Mouse (Mus musculus): ENCODE measurements around the gene Slc25a26. TPM values are rescaled to one million over a fixed set of nuclear protein-coding genes. Genes with fewer than 3 reads are reported as not detected.

The Slc25a26 gene
- polyA plus RNA-seq, 1 experiment from 2014 or later, result 11.3 TPM

DNA sequence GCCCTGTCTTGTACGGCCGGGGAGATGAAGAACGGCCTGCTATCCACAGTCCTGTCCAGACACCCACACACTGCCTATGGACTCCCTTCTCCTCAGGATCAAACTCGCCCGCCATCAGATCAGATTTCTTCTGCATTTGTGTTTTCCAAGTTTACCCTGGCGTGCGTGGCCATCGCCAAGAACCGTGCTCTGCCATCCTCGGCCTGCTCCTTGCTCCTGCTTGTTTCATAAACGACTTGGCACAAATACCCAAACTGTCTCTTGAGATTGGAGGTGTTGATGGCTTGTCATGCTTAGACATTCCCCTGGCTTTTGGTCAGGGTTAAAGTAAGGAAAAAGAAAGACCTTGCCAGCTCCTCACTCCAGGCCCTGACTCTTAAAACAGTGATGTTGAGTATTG is 94.6 kb downstream of the Slc25a26 start:
- no peak overlapping the region for H3K4me3 ChIP-seq
- peak overlapping the region; percentile 67; the same call in 1 of the 2 replicates for H3K27ac ChIP-seq
- H3K4me1 ChIP-seq, result peaks cover 76% of the 10 kb centered on the region
- 83% methylated on average over 11 of the region's 11 CpGs for WGBS
- H3K27me3 ChIP-seq (ENCODE audit: insufficient read depth, poor library complexity, severe bottlenecking), result no peaks in the 10 kb centered on the region
- 0 out of 2 replicates have a peak, but pooled peaks cover 2% of the 10 kb centered on the region for H3K36me3 ChIP-seq
- no peaks in the 10 kb centered on the region for H3K9me3 ChIP-seq
- peak; percentile 48 for DNase-seq (ENCODE audit: low spot score)

DNA sequence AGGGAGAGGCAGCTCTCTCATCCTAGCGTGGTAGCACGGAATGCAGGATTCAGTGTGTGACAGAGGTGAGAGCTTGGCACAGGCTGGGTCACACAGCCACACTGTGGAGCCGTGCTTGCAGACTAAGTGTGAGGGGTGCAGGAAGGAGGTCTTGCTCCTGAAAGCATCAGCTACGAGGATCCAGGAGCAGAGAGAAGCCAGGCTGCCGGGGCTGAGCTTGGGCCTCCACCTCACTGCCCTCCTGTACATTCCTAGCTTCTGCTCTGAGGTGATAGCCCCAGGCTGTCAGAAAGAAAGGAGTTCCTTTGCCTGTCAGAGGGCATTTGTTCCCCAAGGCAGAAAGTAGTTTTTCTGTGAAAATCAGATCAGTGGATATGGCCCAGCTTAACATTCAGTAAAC is 95.1 kb downstream of the Slc25a26 start:
- Histone ChIP-seq H3K4me1 (peaks cover 76% of the 10 kb centered on the region), H3K4me3 (no peak overlapping the region), H3K9me3 (no peaks in the 10 kb centered on the region), H3K36me3 (peaks cover 5% of the 10 kb centered on the region; the same call in 1 of the 2 replicates), H3K27ac (peak overlapping the region; percentile 67; the same call in 1 of the 2 replicates), H3K27me3 (ENCODE audit: insufficient read depth, poor library complexity, severe bottlenecking) (no peaks in the 10 kb centered on the region)
- WGBS, result 48% methylated on average over 5 of the region's 5 CpGs
- DNase-seq (ENCODE audit: low spot score), result peak; percentile 72

DNA sequence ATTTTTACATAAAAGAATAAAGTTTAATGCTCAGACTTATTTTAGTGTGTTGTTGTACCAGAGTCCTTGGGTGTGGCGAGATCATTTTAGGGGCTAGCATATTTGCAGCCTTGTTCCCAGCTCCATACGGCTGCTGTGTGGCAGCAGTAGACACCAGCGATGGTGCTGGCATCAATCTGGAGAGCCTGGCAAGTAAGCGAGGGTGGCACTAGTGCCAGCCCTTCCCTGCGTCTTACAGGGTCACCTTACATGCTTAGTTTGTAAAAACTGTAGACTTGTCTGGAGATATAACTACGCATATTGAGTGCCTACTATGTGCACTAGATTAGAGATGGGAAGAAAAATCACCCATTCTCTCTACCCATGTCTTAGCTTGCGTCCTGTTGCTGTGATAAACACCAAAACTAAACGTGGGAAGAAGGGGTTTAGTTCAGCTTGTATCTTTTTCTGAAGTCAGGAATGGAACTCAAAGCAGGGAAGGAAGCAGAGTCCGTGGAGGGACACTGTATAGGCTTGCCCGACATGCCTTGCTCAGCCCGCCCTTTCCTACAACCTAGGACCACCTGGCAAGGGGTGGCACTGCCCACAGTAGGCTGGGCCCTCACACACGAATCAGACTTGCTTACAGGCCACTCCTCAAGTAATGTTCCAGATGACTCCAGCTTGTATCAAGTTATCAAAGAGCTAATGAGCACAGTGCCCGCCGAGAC is 96.1 kb downstream of the Slc25a26 start:
- peaks cover 10% of the 10 kb centered on the region; the same call in 1 of the 2 replicates for H3K36me3 ChIP-seq
- H3K27ac ChIP-seq, result peak overlapping the region; percentile 73
- H3K9me3 ChIP-seq, result no peaks in the 10 kb centered on the region
- peak; percentile 56 for DNase-seq (ENCODE audit: low spot score)
- peaks cover 80% of the 10 kb centered on the region for H3K4me1 ChIP-seq
- 93% methylated on average over 14 of the region's 14 CpGs for WGBS
- H3K27me3 ChIP-seq (ENCODE audit: insufficient read depth, poor library complexity, severe bottlenecking), result no peaks in the 10 kb centered on the region
- no peak overlapping the region for H3K4me3 ChIP-seq

DNA sequence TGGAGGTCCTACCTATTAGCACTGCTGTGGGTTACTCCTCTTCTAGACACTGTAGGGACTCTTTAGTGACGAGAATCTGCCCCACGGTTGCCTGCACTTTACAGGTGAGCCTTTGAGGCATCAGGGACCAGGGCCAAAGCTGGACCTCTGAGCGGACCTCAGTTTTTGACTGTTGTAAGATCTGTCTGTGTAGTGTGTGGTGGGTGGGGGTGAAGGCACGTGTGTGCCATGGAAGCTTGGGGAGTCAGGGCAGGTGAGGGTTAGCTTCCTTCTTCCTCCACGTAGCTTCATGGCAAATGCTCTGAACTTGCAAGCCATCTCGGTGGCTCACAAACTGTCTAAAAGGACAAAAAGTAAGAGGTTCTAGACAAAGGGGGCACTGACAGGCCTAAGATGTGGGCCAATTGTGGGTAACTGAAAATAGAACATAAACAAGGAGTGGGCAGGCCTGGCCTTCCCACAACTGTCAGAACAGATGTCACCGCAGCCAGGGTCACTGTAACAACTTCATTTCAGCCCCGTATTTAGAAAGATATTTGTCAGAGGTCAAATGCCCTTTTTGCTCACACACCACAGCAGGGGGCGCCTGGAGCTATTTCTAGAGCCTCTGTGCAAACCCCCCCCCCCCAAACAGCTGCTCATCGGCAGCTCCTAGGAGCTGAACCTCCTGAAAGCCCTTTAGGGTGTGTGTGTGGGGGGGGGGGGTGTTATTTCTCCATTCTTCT is 96.8 kb downstream of the Slc25a26 start:
- whole genome bisulfite sequencing, result 60% methylated on average over 10 of the region's 10 CpGs
- peak; percentile 73 for DNase-seq (ENCODE audit: low spot score)
- H3K36me3 ChIP-seq, result peaks cover 10% of the 10 kb centered on the region; the same call in 1 of the 2 replicates
- H3K4me3 ChIP-seq, result no peak overlapping the region
- H3K9me3 ChIP-seq, result no peaks in the 10 kb centered on the region
- H3K4me1 ChIP-seq, result peaks cover 82% of the 10 kb centered on the region
- no peaks in the 10 kb centered on the region for H3K27me3 ChIP-seq (ENCODE audit: insufficient read depth, poor library complexity, severe bottlenecking)
- H3K27ac ChIP-seq, result peak overlapping the region; percentile 73

DNA sequence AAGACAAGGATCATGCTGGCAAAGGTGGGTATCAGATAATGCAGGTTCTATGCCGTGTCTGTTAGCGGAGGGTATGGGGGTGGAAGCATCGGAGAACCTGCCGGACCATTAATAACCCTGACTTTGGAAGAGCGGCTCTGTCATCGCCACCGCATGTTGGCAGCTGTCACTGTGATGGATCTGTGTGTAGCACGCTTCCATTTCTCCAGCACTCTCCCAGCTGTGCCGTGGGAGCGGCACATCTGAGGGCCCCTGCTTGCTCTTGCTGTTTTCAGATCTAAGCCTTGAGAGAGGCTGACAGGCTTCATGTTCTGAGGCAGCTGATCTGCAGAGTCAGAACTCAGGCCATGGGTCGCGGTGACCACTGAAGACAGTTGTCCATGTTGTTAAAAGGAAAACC is 98.3 kb downstream of the Slc25a26 start:
- Histone ChIP-seq H3K36me3 (peaks cover 20% of the 10 kb centered on the region; the same call in 1 of the 2 replicates), H3K27ac (no peak overlapping the region), H3K4me3 (no peak overlapping the region), H3K4me1 (peaks cover 70% of the 10 kb centered on the region), H3K27me3 (ENCODE audit: insufficient read depth, poor library complexity, severe bottlenecking) (no peaks in the 10 kb centered on the region), H3K9me3 (no peaks in the 10 kb centered on the region)
- WGBS, result 71% methylated on average over 12 of the region's 12 CpGs
- DNase-seq (ENCODE audit: low spot score), result no peak

DNA sequence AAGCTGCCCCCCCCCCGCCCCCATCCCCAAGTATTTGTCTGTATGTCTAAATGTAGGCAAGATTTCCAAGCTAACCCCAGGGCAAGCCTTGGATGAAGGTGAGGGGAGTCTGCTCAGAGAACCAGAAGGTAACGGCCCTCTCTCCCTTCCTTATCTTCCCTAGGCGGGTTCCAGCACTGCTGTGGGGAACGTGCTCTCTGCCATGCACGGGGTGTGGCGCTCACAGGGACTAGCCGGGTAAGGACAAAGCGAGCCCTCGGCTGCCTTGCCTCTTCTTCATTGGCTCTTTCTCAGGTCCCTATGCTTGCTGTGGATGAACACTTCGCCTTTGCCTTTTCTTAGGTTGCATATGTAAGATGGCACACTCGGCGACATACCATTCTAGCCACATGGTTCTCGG is 98.9 kb downstream of the Slc25a26 start:
- peaks cover 64% of the 10 kb centered on the region for H3K4me1 ChIP-seq
- H3K36me3 ChIP-seq, result peaks cover 24% of the 10 kb centered on the region; the same call in 1 of the 2 replicates
- no peak for DNase-seq (ENCODE audit: low spot score)
- H3K27ac ChIP-seq, result no peak overlapping the region
- WGBS, result 76% methylated on average over 13 of the region's 13 CpGs
- H3K27me3 ChIP-seq (ENCODE audit: insufficient read depth, poor library complexity, severe bottlenecking), result no peaks in the 10 kb centered on the region
- no peak overlapping the region for H3K4me3 ChIP-seq
- H3K9me3 ChIP-seq, result no peaks in the 10 kb centered on the region

DNA sequence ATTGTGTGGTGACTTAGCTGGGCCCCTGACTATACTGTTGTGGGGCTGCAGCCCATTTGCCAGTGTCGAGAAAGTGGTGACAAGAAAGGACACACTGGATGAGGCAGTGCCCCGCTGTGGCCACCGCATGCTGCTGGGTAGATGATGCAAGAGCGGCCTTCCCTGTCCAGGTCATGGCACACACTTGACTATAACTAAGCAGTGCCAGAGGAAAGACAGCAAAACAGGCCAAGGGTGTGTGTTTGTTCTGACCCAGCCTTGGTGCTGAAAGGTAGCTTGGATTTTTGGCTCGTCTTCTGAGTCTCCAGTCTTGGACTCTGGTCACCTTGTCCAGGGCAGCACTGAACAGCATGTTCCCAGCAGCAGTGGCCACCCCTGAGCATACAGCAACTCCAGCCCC is 101.0 kb downstream of the Slc25a26 start:
- Histone ChIP-seq H3K27ac (no peak overlapping the region), H3K4me3 (no peak overlapping the region), H3K27me3 (ENCODE audit: insufficient read depth, poor library complexity, severe bottlenecking) (no peaks in the 10 kb centered on the region), H3K36me3 (peaks cover 40% of the 10 kb centered on the region), H3K4me1 (peaks cover 43% of the 10 kb centered on the region), H3K9me3 (no peaks in the 10 kb centered on the region)
- no peak for DNase-seq (ENCODE audit: low spot score)
- WGBS, result 83% methylated on average over 5 of the region's 5 CpGs

DNA sequence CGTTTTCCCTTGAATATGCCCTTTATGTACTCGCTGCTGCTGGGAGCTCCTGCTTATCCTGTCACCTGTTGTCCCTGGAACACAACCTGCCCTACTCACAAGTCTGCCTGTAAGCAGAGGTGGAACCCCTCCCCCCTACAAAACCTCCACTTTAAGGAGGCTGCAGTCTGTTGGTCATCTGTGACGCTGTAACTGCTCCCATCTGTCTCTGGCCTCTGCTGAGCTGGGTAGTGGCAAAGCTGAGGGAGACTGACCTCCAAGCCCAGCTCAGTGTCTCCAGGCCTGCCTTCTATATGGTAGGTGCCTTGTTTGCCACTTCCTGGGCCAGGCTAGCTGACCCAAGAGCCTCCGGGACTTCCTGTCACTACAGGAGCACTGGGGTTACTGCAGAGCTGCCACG is 101.7 kb downstream of the Slc25a26 start:
- peak overlapping the region; percentile 31 for H3K27ac ChIP-seq
- WGBS, result 69% methylated on average over 5 of the region's 5 CpGs
- no peak for DNase-seq (ENCODE audit: low spot score)

DNA sequence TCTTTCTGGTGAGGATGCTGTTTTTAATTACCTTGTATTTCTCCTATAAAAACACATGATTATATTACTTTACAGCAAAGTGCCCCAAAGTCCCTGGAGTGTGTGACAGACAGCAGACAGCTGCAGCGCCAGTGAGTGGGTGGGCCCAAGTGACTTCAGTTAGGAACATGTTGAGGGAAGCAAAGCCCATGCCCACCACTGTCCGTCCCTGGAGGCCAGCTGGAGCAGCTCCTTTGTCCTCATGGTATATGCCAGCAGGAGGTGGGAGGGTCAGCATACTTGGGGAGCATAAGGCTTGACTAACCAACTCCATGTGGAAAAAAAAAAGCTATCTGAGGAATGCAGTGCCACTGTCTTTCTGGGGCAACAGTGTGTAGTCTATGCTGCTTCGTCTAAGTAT is 103.9 kb downstream of the Slc25a26 start:
- no peak for DNase-seq (ENCODE audit: low spot score)
- 75% methylated on average over 3 of the region's 3 CpGs for WGBS
- Histone ChIP-seq H3K9me3 (no peaks in the 10 kb centered on the region), H3K27me3 (ENCODE audit: insufficient read depth, poor library complexity, severe bottlenecking) (no peaks in the 10 kb centered on the region), H3K27ac (no peak overlapping the region), H3K36me3 (peaks cover 70% of the 10 kb centered on the region), H3K4me1 (peaks cover 17% of the 10 kb centered on the region), H3K4me3 (no peak overlapping the region)

More for the DNA sequence above, 101.7 kb downstream of the Slc25a26 start:
- Histone ChIP-seq H3K36me3 (peaks cover 47% of the 10 kb centered on the region), H3K4me1 (peaks cover 37% of the 10 kb centered on the region), H3K4me3 (no peak overlapping the region), H3K9me3 (no peaks in the 10 kb centered on the region), H3K27me3 (ENCODE audit: insufficient read depth, poor library complexity, severe bottlenecking) (no peaks in the 10 kb centered on the region)

DNA sequence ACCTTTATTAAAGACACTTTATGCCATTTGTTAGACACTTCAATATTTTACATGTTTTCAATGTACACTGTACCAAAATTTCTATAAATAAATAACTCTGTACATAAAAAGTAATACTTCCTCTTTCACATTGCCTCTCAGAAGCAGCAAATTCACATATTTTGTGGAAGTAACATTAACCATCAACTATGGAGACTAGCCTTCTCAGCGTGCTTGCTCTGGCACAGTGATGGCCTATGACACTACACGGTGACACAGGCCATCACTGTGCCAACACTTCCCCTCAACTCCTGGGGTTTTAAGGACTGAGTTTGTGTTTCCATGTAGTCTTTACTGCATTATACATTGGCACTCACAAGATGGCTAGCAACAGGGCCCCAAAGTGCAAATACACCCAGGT is 104.4 kb downstream of the Slc25a26 start:
- WGBS, result 97% methylated on average over 2 of the region's 2 CpGs
- Histone ChIP-seq H3K4me3 (no peak overlapping the region), H3K27me3 (ENCODE audit: insufficient read depth, poor library complexity, severe bottlenecking) (no peaks in the 10 kb centered on the region), H3K36me3 (peaks cover 72% of the 10 kb centered on the region), H3K4me1 (peaks cover 14% of the 10 kb centered on the region), H3K27ac (no peak overlapping the region), H3K9me3 (no peaks in the 10 kb centered on the region)
- DNase-seq (ENCODE audit: low spot score), result no peak

DNA sequence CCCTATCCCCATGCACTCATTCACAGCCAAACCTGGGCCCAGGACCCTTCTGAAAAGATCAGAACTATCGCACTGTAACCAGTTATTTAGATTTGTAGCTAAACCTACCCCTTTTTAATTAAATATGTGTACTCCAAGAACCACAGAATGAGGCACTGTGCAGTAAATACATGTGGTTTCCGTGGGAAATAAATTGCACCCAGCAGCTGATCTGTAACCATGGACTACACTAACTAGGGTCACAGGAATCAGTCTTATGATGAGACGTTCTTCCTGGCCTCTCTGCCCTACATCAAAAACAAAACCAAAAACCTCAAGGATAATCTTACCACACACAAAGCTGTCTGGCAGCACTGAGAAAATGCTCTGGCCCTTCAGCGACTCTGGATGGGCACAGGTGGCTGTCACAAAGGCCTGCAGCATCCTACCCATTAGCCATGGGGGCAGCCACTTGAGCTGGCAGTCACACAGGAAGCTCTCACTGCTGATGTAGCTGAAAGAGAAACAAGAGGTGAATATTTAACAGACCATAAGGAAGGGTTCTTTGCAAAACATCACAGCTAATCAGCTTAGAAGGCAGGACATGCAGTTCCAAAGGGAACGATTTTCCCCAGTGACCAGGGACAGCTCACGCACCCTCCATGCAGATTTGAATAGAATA is 113.2 kb downstream of the Slc25a26 start:
- H3K36me3 ChIP-seq, result peaks cover 88% of the 10 kb centered on the region

DNA sequence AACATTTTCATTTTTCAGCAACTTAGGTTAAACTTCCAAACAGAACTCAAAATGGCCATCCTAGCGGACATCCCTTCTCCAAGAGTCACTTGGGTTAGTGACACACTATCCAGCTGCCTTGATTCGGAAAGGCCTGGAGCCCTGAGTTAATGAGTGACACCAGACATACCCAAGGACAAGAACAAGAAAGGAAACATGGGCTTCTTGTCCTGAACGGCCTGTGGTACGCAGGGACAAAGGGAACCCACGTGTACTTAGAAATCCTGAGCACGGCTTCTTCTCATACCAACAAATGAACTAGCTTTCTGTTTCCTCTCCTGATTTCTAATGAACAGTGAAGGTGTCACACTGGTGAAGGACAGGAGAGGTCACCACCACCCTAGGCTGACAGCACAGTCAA is 114.2 kb downstream of the Slc25a26 start:
- Histone ChIP-seq H3K4me1 (peaks cover 18% of the 10 kb centered on the region; the same call in 1 of the 2 replicates), H3K27me3 (ENCODE audit: insufficient read depth, poor library complexity, severe bottlenecking) (no peaks in the 10 kb centered on the region), H3K36me3 (peaks cover 84% of the 10 kb centered on the region), H3K27ac (no peak overlapping the region), H3K4me3 (no peak overlapping the region), H3K9me3 (no peaks in the 10 kb centered on the region)
- WGBS, result 78% methylated on average over 6 of the region's 6 CpGs
- DNase-seq (ENCODE audit: low spot score), result no peak

More for the DNA sequence above, 113.2 kb downstream of the Slc25a26 start:
- Histone ChIP-seq H3K27me3 (ENCODE audit: insufficient read depth, poor library complexity, severe bottlenecking) (no peaks in the 10 kb centered on the region), H3K4me3 (no peak overlapping the region), H3K4me1 (peaks cover 13% of the 10 kb centered on the region; the same call in 1 of the 2 replicates), H3K27ac (no peak overlapping the region), H3K9me3 (no peaks in the 10 kb centered on the region)
- 82% methylated on average over 6 of the region's 6 CpGs for WGBS
- no peak for DNase-seq (ENCODE audit: low spot score)

DNA sequence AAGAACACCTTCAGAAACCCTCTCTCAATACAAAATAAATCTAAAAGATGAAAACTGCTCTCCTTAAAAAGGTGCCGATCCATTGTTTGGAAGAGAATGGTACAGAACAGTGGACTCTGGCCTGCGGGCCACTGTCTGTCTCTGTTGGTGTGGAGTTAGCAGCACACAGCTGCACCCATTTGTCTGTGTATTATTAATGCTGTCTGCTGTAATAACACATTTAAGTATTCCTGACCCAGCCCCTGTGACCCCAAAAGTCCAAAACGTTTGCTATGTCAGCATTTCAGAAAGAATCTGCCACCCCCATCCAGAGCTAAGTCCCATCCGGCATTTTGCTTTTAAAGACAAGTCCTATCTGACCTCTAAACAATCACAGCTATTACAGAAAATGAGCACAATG is 115.8 kb downstream of the Slc25a26 start:
- H3K27ac ChIP-seq, result no peak overlapping the region
- no peaks in the 10 kb centered on the region for H3K9me3 ChIP-seq
- no peak for DNase-seq (ENCODE audit: low spot score)
- 86% methylated on average over 4 of the region's 4 CpGs for WGBS
- H3K4me1 ChIP-seq, result peaks cover 33% of the 10 kb centered on the region; the same call in 1 of the 2 replicates
- peaks cover 80% of the 10 kb centered on the region for H3K36me3 ChIP-seq
- no peaks in the 10 kb centered on the region for H3K27me3 ChIP-seq (ENCODE audit: insufficient read depth, poor library complexity, severe bottlenecking)
- no peak overlapping the region for H3K4me3 ChIP-seq
